Mouse (Mus musculus): Measurements from ENCODE around the gene Macc1. TPM values are rescaled to one million over a fixed set of nuclear protein-coding genes. Genes with fewer than 3 reads are reported as not detected.
"Not testable (repeated sequence)": the region's sequence is repeated elsewhere in the genome, so short reads cannot be mapped to it uniquely, and the experiment has no call there.

The Macc1 gene
- polyA plus RNA-seq, 1 experiment = 0.08 TPM

DNA sequence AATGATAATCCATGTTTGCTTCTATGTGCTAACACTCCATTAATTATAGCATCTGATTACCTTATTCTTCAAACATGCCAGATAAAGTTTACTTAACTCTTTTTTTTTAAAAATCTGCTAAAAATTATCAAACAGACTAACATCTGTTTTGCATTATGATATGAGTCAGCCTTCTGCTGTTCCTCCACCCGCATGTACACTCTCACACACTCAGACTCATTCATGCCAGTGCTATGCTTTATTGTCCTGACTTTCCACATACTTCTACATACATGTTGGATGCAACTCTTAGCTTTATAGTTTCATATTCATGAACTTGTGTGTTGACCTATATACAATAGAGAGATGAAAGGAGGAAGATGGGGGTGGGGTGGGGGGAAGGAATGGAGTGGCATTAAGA lies 4.7 kb downstream of the Macc1 start:
- TF ChIP-seq CTCF (IDR thresholded peaks at IDR 0.05; ENCODE audit: low read depth, low read length) (no peak), POLR2A (IDR thresholded peaks at IDR 0.05; ENCODE audit: borderline replicate concordance, low read depth, low read length) (no peak)
- Histone ChIP-seq H3K4me3 (ENCODE audit: insufficient read depth, low read length) (no peak overlapping the region), H3K27ac (ENCODE audit: insufficient read depth, low read depth, low read length) (no peak overlapping the region), H3K4me1 (ENCODE audit: control insufficient read depth, insufficient read depth, low read length) (no peaks in the 10 kb centered on the region)

DNA sequence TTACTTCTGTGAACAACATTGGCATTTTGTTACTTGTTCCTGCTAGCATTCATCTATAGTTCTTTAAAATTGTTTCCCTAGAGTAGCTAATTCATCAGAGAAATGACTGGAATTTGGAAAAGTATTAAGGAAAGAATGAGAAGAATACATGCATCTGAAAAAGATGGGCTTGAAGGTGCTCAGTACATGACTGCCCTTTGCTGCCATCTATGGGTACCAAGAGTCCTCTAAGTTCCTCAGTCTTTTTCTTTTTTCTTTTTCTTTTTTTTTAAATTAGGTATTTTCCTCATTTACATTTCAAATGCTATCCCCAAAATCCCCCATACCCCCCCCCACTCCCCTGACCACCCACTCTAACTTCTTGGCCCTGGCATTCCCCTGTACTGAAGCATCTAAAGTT lies 11.3 kb downstream of the Macc1 start:
- TF ChIP-seq CTCF (IDR thresholded peaks at IDR 0.05; ENCODE audit: low read depth, low read length) (no peak), POLR2A (IDR thresholded peaks at IDR 0.05; ENCODE audit: borderline replicate concordance, low read depth, low read length) (no peak)

DNA sequence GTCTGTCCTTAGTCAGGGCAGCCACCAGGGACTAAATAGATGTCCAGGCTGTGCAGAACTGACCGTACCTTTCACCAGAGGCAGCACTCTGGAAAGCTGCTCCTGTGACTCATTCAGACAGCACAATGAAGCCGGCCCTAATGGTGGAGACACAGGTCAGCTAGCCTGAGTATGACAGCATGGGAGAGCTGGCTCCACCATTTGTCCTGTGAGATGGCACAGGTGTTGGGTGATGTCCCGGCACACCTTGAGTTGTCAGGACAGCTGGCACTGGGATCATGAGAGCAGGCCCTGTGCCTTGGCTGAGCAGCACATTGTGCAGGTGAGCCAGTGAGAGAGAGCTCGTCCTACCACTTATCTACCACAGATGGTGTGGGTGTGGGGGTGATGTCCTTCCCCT lies 16.6 kb downstream of the Macc1 start:
- no peak overlapping the region for H3K4me3 ChIP-seq (ENCODE audit: insufficient read depth, low read length)
- no peaks in the 10 kb centered on the region for H3K4me1 ChIP-seq (ENCODE audit: control insufficient read depth, insufficient read depth, low read length)
- no peak for TF ChIP-seq POLR2A (IDR thresholded peaks at IDR 0.05; ENCODE audit: borderline replicate concordance, low read depth, low read length)
- no peak overlapping the region for H3K27ac ChIP-seq (ENCODE audit: insufficient read depth, low read depth, low read length)

More for the DNA sequence above, 11.3 kb downstream of the Macc1 start:
- Histone ChIP-seq H3K4me1 (ENCODE audit: control insufficient read depth, insufficient read depth, low read length) (no peaks in the 10 kb centered on the region), H3K27ac (ENCODE audit: insufficient read depth, low read depth, low read length) (no peak overlapping the region), H3K4me3 (ENCODE audit: insufficient read depth, low read length) (no peak overlapping the region)

DNA sequence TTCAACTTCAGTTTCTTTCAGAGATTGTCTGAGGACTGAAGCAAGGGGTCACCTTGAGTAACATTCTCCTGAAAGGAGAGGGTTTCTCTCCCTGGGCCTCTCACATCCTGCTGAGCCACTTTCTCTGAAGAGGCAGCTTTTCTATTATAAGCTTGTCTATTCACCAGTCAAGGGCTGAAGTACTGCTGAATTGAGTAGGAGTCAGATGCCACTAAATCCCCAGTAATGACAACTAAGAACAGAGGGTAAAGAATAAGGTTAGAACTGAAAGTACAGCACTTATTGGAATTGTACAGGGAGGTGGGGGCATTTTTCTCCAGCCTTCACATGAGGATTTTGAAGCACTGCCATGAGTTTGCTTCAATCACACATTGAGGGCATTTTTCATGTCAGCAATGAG lies 19.3 kb downstream of the Macc1 start:
- Histone ChIP-seq H3K4me1 (ENCODE audit: control insufficient read depth, insufficient read depth, low read length) (no peaks in the 10 kb centered on the region), H3K27ac (ENCODE audit: insufficient read depth, low read depth, low read length) (no peak overlapping the region), H3K4me3 (ENCODE audit: insufficient read depth, low read length) (no peak overlapping the region)
- TF ChIP-seq CTCF (IDR thresholded peaks at IDR 0.05; ENCODE audit: low read depth, low read length) = no peak
- TF ChIP-seq POLR2A (IDR thresholded peaks at IDR 0.05; ENCODE audit: borderline replicate concordance, low read depth, low read length) = no peak

DNA sequence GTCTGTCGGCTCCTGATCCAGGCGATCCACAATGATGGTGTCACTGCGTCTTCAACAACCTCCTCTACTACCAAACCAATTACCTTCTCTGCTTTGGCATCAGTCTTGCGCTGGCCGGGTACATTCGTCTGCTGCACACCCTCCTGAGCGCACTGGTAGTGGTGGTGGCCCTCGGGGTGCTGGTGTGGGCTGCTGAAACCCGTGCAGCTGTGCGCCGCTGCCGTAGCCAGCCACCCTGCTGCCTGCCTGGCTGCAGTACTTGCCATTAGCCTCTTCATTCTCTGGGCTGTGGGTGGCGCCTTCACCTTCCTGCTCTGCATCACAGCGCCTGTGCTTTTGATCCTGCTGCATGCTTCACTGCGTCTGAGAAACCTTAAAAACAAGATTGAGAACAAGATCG lies 38.5 kb downstream of the Macc1 start:
- H3K27ac ChIP-seq (ENCODE audit: insufficient read depth, low read depth, low read length); H3K4me1 ChIP-seq (ENCODE audit: control insufficient read depth, insufficient read depth, low read length): not testable (repeated sequence)

DNA sequence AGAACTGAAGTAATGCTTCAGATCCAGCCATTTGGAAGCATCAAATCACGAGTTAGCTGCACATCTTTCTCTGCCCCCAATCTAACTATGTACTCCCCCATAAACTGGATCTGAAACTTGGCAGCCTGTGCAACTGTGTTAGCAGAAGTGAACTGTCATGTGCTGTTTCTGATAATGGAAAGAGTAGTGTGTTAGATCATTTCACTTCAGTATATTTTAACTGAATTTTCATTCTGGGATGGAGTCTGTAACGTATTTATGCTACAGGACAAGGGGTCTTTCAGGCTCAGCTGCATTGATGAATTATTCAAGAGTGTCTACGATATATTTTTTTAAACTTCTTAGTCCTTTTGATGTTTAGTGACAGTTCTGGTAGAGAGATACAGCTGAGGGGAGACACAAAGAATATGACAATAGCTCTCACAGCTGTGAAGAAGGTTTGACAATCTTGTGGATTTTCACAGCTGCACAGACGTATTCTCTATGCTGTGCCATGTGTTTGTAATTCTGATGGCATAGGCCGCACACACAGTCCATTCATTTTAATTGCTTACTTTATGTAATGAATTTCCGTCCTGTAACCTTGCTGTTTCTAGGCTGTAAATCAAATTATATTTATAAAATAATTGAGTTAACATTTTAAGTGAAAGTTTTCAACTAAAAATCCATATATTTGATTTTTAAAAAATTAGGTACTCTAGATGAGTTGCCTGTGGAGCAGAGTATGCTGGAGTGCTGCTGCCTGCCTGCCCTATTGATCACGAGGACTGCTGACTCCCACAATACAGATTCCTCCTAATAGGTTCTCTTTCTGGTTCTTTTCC lies 43.6 kb downstream of the Macc1 start:
- Histone ChIP-seq H3K4me3 (ENCODE audit: insufficient read depth, low read length) (no peak overlapping the region), H3K4me1 (ENCODE audit: control insufficient read depth, insufficient read depth, low read length) (no peaks in the 10 kb centered on the region), H3K27ac (ENCODE audit: insufficient read depth, low read depth, low read length) (peak overlapping the region; percentile 43)
- TF ChIP-seq POLR2A (IDR thresholded peaks at IDR 0.05; ENCODE audit: borderline replicate concordance, low read depth, low read length) (no peak), CTCF (IDR thresholded peaks at IDR 0.05; ENCODE audit: low read depth, low read length) (no peak)

More for the DNA sequence above, 38.5 kb downstream of the Macc1 start:
- not testable (repeated sequence) for H3K4me3 ChIP-seq (ENCODE audit: insufficient read depth, low read length)

DNA sequence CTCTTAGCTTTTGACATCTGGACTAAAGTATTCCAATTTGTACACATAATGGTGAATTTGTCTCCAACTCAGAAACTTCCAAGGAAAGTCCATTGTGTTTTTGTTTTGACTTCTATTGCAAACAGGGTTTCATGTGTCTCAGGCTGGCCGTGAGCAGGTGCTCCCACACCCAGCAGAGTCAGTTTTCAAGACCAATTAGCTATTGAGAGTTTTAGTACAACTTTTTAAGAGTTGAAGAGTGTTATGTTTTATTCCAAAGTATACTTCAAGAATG lies 44.1 kb downstream of the Macc1 start:
- no peak for TF ChIP-seq CTCF (IDR thresholded peaks at IDR 0.05; ENCODE audit: low read depth, low read length)
- TF ChIP-seq POLR2A (IDR thresholded peaks at IDR 0.05; ENCODE audit: borderline replicate concordance, low read depth, low read length) = no peak
- Histone ChIP-seq H3K27ac (ENCODE audit: insufficient read depth, low read depth, low read length) (no peak overlapping the region), H3K4me3 (ENCODE audit: insufficient read depth, low read length) (no peak overlapping the region), H3K4me1 (ENCODE audit: control insufficient read depth, insufficient read depth, low read length) (no peaks in the 10 kb centered on the region)

DNA sequence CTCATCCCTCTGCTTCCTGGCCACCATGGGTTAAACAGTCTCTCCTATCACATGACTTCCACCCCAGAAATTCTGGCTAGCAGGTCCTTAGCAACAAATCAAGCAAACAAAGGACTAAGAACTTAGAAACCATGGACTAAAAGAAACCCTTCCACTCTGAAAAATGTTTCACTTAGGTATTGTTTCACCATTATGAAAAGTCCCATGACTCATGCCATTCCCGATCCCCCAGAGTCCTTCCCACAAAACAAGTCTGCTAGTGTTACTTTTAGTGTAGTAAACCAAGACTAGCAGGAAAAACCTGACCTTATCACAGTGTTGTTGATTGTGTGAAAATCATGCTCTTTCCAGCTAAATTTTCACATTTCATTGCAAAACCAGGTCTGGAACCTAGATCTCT lies 51.0 kb downstream of the Macc1 start:
- no peak overlapping the region for H3K27ac ChIP-seq (ENCODE audit: insufficient read depth, low read depth, low read length)
- H3K4me1 ChIP-seq (ENCODE audit: control insufficient read depth, insufficient read depth, low read length) = peaks cover 4% of the 10 kb centered on the region
- no peak for TF ChIP-seq CTCF (IDR thresholded peaks at IDR 0.05; ENCODE audit: low read depth, low read length)
- TF ChIP-seq POLR2A (IDR thresholded peaks at IDR 0.05; ENCODE audit: borderline replicate concordance, low read depth, low read length) = no peak
- no peak overlapping the region for H3K4me3 ChIP-seq (ENCODE audit: insufficient read depth, low read length)

DNA sequence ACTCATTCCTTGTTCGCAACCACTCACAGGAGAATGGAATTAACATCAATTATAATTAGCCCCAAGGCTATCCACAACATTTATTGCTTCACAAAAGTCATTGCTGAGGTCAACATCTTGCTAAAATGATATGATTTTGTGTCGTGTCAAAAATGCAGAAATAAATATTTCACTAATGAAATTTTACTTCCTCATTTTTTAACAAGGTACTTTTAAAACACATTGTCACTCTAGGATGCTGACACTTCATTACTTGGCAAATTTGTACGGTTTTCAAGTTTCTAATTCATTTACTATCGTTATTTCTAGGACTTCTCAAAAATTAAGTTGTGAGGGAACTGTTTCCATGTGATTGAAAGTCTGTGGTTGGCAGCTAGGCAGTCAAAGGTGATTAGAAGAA lies 55.8 kb downstream of the Macc1 start:
- Histone ChIP-seq H3K4me1 (ENCODE audit: control insufficient read depth, insufficient read depth, low read length) (peaks cover 8% of the 10 kb centered on the region), H3K4me3 (ENCODE audit: insufficient read depth, low read length) (no peak overlapping the region), H3K27ac (ENCODE audit: insufficient read depth, low read depth, low read length) (no peak overlapping the region)
- TF ChIP-seq POLR2A (IDR thresholded peaks at IDR 0.05; ENCODE audit: borderline replicate concordance, low read depth, low read length) (no peak), CTCF (IDR thresholded peaks at IDR 0.05; ENCODE audit: low read depth, low read length) (no peak)

DNA sequence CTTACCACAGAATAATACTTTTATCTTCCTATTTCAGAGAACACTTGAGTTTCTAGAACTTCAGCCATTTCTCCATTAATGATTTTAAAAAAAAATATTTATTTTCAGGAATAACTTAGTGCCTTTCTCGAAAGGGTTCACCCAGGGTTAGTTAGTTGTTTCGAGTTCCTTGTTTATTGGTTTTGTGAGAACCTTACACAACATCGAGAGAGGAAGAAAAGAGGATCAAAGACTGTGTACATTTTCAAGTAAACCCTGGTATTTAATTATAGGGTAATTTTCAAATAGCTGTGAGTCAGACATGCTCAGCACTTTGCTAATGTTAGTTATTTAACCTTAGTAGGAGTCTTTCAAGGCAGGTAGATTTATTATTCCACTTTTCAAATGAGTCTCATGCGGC lies 58.3 kb downstream of the Macc1 start:
- Histone ChIP-seq H3K4me3 (ENCODE audit: insufficient read depth, low read length) (no peak overlapping the region), H3K4me1 (ENCODE audit: control insufficient read depth, insufficient read depth, low read length) (peaks cover 12% of the 10 kb centered on the region), H3K27ac (ENCODE audit: insufficient read depth, low read depth, low read length) (no peak overlapping the region)
- TF ChIP-seq CTCF (IDR thresholded peaks at IDR 0.05; ENCODE audit: low read depth, low read length) (no peak), POLR2A (IDR thresholded peaks at IDR 0.05; ENCODE audit: borderline replicate concordance, low read depth, low read length) (no peak)

DNA sequence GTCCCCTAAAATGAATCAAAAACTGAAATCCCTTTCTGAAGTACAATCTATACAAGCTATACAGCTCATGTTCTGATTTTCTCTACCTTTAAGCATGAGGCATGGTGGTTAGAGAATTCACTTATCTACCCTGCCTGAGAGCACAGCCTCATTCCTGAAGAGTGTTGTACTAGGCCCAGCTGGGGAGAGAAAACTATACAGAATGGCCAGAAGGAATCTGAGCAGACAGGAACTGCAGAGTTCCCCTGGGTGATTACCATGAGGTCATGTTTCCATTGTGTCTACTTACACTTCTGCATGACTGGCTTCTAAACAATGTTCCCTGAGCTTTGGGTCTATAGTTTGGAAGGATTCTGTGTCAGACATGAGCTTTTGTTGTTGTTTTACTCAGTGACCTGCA lies 62.8 kb downstream of the Macc1 start:
- no peak for TF ChIP-seq POLR2A (IDR thresholded peaks at IDR 0.05; ENCODE audit: borderline replicate concordance, low read depth, low read length)
- TF ChIP-seq CTCF (IDR thresholded peaks at IDR 0.05; ENCODE audit: low read depth, low read length) = no peak
- H3K4me1 ChIP-seq (ENCODE audit: control insufficient read depth, insufficient read depth, low read length) = peaks cover 4% of the 10 kb centered on the region
- H3K27ac ChIP-seq (ENCODE audit: insufficient read depth, low read depth, low read length) = peak overlapping the region; percentile 53

More for the DNA sequence above, 62.8 kb downstream of the Macc1 start:
- no peak overlapping the region for H3K4me3 ChIP-seq (ENCODE audit: insufficient read depth, low read length)
